Mouse (Mus musculus) ZHBTc4 (cell line): ENCODE measurements around the gene Efnb3.

Source experiments
- DNase-seq: peaks from one replicate; pipeline ENCODE4 v3.0.0-alpha.2; 2011; ENCODE audit warnings: low read depth, low spot score

Gene Efnb3

DNA sequence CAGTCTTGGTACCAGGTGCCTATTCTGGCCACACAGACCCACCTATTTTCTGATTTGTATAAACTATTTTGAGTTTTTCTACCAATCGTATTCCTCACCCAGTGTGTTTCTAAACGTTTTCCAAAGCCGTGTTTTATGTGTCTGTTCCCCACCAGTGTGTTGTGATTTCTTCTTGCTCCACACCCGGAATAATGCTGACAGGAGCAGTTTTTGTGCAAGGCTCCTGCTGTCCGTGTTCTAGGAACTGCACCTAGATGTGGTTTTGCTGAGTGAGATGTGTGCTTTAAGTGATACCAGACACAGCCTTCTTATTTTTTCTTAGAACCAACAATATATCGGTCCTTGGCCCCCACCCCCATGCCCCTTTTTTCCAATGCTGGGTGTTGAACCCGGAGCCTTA is 24.0 kb upstream of the Efnb3 start:
- no peak for DNase-seq

DNA sequence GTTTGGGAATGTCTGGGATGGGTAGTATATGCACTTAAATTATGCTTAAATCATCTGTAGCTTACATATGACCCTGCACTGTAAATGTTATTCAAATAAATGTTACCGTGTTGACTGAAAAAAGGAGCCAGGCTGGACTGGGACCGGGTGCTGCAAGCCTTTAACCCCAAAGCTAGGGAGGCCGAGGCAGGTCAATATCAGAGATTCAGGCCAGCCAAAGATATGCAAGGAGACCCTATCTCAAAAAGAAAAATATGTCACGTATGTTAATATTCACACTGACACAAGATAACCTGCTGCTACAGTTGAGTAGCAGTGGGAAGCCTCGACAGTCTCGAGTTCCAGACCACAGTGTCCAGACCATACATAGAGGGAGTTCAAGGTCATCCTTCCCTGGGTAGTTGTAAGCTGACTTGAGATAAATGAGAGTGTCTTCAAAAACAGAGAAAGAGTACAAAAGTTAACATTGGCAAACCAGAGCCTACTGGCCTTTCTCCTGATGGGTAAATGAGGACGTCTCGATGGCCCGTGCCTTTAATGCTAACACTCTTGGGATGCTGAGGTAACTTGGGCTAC is 22.3 kb upstream of the Efnb3 start:
- peak; percentile 66 for DNase-seq

DNA sequence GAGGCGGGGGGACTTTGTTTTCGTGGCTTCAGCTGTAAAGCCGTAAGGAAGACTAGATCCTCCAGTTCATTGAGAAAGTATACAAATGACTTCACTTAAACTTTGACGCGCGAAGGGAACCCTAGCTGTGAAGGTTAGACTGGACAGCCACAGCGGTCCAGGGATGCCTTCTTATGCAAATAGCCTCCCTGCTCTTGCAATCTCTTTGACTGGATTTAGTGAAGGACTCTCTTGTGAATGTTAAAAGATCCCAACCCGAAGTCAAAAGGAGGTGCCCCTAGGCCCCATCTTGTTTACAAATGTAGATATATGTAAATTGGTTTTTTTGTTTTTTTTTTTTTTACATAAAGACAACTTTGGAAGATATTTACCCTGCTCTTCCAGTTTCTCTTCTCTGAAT is 21.8 kb upstream of the Efnb3 start:
- DNase-seq, result peak; percentile 95

DNA sequence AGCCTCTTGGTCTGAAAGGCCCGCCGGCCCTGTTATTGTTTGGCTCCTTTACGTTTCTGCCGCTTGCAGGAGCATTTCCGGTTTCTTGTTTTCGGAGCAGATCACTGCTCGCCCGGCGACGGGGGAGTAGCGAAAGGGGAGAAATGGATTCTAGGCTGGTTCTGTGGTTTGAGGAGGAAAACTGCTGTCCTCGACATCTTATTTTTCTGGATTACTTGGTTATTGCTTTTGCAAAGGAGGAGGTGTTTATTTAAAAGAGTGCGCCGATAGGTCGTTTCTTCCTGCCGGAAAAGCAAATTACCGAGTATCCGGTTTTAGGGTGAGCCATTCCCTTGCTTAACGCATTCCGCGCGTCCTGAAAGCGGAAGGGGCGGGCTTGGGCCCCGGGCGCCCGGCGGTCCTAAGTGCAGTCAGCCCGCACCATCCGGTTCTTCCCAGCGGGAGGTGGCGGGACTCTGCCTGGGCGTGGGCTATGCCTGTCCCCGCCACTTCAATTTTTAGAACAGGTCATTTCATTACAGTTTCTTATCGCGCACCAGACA is 21.2 kb upstream of the Efnb3 start:
- DNase-seq, result peak; percentile 99

DNA sequence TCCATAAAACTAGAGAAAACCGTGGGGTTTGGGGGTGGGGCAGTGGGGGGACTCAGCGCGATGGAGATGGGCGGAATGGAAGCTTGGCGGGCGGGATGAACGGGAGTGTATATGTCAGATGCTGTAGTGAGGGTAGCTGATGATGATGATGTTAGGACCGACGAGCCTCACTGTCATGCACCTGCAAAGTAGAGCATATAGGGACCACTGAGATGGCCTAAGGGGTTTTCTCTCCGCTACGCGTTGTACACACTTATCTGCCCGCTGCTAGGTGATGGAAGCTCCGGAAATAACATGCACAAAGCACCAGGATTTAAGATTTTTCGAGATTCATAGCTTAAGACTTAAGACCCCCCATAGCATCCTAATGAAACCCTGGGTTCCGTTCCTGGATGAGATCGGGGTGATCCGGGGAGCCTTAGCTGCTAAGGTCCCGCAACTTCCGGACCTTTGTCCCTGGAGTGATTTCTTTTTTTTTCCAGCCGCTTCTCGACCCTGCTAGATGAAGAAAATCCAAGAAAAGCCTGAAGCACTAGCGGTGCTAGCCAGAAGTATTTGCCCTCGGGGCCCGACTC is 20.7 kb upstream of the Efnb3 start:
- DNase-seq, result no peak

DNA sequence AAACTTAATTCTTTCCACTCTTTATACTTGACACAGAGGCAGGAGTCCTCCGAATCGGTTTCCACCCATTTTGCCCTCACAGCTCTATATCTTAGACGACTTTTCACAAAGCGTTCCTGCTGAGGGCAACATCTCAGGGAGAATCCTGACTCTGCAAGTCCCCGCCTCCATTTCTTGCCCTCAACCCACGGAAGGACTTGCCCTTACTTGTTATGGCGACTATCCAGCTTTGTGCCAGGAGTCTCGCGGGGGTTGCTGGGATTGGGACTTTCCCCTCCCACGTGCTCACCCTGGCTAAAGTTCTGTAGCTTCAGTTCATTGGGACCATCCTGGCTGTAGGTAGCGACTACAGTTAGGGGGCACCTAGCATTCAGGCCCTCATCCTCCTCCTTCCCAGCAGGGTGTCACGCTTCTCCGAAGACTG is 20.1 kb upstream of the Efnb3 start, which contains the start of the genes Wrap53 and Trp53:
Wrap53 (minus strand) TSS at position 165 of the 424 bp plus-strand sequence.
Trp53 (plus strand) TSS at position 269 of the 424 bp plus-strand sequence.
- DNase-seq, result peak; percentile 97

DNA sequence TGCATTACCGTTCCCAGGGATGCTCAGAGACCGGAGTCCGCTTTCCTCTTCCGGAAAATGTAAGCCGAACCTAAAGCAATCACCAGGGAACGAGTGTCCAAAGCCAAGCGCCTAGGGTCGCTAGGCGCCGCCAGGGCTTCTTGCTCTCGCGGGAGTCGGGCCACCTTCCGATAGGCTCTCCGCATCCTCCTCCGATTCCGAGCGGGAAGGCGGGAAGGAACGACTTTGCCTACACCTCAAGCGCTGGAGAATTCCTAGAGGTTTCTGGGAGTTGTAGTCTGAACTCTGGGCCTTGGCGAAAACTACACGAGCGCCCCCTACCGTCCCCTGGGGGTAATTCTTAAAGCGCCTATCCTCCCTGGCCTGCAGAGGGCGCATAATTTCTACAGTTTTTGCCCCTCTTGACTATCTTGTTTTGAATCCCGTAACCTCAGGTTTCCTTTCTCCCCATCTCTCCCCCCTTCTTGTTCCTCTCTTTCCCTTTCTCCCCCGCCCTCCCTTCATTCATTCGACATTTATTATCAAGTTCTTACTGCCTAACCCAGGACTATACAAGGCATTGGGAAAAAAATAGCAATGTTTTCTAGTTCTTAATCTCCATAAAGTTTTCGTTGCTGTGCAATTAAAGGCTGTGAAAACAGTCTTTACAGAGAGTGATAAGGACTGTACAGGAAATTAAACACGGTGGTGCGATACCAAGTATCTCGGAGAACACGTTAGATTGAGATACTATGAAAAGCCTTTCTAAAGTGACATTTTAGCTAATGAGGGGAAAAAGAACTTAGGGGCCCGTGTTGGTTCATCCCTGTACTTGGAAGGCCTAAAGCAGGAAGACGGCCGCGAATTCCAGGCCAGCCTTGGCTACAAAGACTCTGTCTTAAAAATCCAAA is 19.4 kb upstream of the Efnb3 start:
- DNase-seq, result peak; percentile 100

DNA sequence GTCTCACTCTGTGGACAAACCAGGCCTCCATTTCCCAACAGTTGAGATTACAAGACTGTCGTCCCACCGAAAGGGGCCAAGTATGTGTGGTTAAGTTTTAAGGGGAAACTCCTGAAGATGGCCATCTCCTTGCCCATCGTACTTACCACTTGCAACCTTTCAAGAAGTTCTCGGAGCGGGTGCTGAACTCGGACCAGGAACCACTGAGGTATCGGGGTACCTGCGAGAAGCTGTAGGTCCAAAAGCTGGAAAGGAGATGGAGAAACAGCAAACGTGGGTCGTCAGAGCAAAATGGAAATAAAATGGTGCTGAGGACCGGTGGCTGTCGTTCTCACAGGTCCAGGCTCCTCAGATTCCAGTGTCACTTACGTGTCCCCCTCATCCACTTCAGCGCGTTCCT is 18.3 kb upstream of the Efnb3 start:
- DNase-seq, result no peak

DNA sequence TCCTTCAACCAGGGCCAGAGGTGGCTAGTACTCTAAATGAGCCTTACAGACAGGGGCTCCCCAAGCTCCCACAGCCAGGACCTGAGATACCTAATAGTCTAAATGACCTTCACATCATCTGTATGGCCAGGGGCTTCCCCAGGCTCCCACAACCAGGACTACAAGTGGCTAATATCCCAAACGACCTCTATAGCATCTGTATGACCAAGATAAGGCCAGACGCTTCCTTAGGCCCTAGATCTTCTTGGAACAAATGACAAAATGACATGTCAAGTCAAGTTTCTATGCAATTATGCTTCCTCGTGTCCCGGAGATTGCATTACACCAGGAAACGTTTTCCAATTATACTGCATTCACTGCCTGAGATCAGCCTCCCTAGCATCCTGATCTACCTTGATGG is 16.3 kb upstream of the Efnb3 start:
- DNase-seq, result no peak

DNA sequence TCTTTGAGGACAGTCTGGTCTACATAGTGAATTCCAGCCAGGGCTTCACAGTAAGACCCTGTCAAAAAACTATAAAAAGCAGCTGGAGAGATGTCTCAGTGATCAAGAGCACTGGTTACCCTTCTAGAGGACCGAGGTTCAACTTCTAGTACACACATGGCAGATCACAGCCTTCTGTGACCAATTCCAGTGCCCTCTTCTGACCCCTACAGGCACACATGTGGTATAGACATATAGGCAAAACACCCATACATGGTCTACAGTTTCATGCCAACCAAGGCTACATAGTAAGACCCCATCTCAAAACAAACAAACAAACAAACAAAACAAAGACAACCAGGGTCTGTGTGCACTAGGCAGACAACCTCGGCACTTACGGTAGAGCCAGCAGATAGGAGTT is 15.2 kb upstream of the Efnb3 start:
- peak; percentile 78 for DNase-seq

DNA sequence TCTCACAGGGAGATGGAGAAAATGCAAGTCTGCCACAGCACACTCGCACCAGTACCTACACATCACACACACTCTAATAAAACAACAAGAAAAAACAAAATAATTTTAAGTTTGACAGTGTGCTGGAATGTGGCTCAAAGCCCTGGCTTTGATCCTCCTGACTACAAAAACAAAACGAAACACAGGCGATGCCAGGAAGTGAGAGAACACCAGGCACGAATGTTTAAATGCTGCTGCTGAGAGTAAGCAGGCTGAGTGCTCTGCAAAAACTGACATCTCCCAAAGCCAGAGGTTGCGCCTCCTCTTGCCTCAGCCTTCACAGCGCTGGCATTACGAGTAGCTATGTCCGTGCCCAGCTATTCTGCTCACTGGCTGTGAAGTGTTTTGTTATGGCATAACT is 5.1 kb upstream of the Efnb3 start:
- DNase-seq, result no peak

DNA sequence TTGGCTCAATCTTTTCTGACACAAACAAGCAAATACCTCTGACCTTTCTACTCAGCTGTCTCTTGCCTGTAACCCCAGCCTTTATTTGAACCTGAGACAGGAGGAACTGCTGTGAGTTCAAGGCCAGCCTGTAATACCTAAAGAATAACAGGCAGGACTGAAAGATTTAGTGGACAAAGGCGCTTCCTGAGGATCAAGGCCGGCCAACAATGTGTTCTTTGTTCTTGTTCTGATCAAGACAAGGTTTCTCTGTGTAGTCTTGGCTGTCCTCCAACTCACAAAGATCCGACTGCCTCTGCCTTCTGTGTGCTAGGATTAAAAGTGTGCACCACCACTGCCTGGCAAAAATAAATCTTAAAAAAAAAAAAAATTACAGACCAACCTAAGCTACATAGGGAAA is 4.4 kb upstream of the Efnb3 start:
- peak; percentile 95 for DNase-seq

DNA sequence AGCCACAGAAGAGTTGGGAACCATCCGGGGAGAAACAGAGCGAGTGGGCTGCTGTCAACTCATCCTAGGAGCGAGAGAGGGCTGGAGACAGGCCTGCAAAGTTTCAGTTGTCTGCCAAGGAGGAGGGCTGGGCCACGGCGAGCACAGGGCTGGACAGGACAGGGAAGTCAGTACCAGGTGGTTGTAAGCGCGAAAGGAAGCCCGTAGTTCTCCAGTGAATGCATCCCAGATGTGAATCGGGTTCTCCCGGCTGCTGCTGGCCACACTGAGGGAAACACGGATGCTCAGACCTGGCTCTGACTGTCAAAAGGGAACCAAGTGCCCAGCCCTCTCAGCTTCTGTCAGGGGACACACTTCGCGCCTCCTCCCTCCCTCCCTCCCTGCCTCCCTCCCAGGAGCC is 3.4 kb upstream of the Efnb3 start:
- no peak for DNase-seq

DNA sequence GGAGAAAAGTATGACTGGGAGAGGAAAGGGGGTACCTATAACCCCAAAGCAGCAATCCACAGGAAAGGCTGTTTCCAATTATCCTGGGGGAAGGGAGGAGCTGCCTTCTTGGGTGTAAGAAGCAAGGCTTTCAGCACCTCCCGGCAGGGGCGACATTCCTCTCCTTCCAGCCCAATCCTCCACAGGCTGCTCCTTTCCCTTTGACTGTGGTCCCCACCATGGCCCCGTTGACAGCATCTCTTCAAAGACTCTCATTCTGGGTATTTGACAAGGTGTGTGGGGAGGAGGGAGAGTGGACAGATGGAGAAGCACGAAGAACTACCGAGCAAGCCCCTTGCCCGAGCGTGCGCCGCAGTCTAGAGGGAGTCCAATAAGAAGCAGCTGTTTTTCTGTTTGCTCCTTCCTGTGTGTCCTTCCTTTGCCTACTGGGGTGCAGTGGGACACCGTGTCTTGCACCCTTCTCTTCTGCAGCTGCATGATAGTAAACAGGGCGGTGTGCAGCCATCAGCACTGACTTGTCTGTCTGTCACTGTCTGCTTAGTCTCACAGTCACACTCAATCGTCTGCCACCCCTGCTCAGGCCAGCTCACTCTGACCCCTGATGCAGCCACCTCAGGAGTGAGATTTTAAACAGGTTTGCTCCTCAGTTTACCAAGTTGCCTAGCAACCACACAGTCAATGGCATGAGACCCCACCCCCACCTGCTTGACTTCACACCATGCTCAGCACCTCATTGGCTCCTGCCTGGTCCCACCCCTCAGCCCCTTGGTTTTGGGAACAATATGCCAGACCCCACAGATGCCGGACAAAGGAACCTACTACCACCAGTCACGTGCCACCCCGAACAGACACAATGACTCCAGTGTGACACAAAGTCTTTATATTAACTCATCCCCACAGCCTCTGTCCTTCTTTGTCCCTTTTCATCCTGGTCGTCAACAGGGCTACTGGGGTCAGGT is 1.2 kb upstream of the Efnb3 start:
- peak; percentile 61 for DNase-seq

DNA sequence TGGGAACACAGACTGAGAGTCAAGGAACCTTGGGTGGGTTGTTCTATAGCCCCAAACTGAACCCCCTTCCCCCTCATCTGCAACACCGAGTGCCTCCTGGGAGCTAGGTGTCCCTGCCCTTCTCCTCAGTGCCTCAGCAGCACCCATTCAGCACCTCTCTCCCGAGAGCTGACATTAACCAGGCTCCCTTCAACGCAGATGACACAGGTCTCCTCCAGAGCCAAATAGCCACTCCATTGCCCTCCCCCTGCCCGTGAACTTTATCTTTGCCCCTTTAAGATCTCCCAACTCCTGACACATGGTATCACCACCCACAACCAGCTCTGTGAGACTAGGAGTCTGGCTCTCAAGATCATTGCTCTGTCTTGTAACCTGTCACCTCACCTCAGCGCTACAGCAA is 822 bp downstream of the Efnb3 start:
- no peak for DNase-seq

DNA sequence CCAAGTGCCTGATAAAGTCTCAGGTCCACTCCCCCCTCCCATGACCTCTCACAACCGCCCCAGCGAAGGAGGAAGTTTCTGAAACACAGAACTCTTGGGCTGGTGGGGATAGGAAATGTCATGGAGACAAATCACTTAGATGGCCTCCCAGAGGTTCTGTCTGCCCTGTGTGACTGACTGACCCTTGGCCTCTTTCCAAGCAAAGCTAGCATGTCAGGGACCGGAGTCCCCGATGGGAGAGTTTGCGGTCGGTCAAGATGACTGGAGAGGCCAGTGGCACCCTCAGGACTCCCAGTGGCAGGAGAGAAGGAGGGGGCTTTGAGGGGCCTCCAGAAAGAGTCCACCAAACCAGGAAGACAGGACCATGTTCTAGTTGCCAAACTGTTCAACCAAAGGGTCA is 1.2 kb downstream of the Efnb3 start:
- DNase-seq, result no peak

DNA sequence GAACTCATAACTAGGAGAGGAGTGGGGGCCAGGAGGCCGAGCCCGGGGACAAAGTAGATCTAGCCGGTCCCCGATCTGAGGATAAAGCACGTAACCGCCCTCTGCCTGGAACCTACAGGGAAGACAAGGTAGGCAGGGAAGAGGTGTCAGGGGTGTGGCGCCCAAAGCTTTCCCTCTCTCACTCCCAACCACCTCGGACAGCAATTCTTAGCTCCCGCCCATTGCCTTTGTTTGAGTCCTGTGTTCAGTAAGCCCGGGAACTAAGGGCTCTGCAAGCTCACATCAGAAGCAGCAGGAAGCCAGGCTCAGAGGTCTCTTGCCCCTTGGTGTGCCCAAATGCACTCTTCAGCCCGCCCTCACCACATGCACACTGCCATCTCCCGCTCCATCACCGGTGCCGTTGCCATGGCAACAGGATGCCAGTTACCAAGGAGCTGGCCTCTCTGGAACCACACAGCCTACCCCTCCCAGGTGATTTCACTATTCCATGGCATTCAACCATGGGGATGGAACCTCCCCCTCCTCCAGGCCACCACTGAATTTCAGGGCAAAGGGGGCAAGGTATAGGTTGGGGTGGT is 2.5 kb downstream of the Efnb3 start:
- DNase-seq, result peak; percentile 84

DNA sequence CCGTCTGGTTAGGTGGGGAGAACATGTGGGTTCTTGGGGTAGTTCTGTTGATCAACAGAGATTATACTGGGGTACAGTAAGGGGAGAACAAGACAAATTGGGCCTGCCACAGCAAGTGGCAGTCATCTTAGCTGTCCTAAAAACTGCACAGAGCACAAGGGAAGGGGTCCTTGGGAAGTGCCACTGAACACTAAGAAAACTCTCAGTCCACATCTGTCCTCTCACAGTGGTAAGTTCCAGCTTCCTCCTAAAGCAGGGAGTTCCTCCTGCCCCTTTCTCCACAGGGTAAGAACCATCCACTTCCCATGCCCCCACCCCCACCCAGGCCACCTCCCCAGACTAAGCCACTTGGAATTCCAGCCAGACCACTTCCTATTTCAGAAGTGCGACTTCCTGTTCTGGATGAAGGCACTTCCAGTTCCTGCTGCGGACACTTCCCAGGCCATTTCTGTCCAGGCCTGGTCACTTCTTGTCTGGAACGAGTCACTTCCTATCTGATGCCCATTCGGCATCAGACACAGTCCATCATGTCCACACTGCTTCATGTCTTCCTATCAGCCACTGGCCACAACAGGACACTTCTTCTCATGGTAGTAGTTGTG is 5.4 kb downstream of the Efnb3 start:
- DNase-seq, result no peak

DNA sequence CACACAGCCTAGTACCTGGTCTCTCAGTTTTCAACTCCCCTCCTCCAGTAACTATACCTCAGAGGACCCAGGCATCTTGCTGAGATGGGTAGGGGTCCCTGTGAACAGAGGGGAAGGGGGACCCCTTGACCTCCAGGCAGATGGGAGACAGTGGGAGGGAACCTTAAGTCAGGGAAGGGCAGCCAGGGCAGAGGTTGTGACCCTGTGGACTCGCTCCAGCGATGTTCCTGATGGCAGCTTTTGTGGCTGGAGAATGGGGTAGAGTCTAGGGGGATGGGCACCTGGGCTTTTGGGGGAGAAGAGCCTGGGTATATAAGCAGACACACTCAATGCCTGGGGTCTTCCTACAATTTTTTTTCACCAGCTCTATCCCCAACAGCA is 6.7 kb downstream of the Efnb3 start:
- no peak for DNase-seq

DNA sequence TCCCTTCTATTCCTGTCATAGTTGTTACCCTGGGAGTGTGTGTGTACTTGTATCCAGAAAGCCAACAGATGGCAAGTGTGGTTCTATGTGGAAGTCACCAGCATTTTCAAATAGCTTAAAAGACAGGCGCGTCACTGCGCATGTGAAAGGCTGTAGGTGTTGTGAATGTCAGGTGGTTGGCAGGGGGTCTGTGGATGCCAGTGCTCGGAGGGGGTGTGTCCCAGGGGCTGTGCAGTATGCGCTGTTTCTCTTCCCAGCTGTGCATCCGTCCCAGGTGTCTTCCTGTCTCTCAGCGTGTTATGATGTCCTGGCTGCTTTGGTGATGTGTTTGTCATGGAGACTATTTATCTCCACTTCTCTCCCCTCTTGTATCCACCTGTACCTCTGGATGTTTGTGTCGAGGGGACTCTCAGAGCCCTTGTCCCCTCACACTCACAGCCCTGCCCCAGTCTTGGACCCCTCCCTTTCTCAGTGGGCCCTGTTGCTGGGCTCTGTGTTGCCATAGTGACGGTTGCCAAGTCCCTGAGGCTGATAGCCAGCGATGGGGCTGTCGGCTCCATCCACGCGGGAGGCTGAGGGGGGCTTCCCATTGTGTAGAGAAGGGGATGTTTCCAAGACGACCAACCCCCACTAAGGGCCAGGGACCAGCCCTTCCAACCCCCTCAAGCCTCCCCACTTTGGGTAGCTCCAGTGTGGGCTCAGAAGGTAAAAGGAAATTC is 7.2 kb downstream of the Efnb3 start:
- no peak for DNase-seq
